Mouse (Mus musculus): ENCODE results near the gene Gm49416.

DNA sequence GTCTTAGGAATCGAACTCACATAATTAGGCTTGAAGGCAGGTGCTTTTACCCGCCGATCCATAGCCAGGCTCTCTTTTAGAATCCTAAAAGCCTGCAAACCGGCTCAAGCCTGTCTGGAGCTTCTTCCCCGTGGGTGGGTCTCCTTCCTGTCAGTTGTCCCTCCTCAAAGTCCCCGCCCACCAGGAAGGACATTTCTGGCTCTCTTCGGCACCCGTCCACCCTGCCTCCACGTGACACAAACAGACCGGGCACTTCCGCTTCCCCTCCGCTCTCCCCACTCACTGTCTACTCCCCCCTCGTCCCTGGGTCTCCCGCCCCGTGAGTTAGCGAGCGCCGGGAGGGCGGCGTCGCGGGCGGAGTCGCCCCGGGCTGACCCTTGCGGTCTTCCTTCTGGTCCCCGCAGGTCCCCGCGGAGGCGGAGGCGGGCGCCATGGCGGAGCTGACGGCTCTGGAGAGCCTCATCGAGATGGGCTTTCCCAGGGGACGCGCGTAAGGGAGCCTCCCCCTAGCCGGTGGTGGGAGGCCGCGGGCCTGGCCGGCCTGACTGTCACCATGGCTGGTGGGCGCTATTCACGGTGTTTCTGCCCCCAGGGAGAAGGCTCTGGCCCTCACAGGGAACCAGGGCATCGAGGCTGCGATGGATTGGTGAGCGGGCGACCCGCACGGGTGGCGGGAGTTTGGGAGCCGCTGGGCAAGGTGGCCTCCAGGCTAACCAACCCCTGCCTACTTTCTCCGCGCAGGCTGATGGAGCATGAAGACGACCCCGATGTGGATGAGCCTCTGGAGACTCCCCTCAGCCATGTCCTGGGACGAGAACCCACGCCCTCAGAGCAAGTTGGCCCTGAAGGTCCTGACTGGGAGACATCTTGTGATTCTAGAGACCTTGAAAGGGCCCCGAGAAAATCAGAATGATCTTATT, 17.2 kb upstream of the Gm49416 start, which contains the start of gene Ubxn1:
- no peak for TF ChIP-seq CTCF (IDR thresholded peaks at IDR 0.05; ENCODE audit: insufficient read depth, low read depth, low read length)
- TF ChIP-seq POLR2A (IDR thresholded peaks at IDR 0.05; ENCODE audit: insufficient read depth, low read depth, low read length) = peak; percentile 57; the same call in 1 of the 2 replicates
